Mouse (Mus musculus) fat pad, adult 2 months (tissue): Measurements from ENCODE around the gene Nipsnap3a.

Source experiments
- DNase-seq: peaks from one replicate; pipeline ENCODE4 v3.0.0-alpha.2; 2011; ENCODE audit warnings: low read depth, low spot score; ENCODE audit errors: extremely low read depth

The Nipsnap3a gene

GRCm38 (mm10) chr4:53046238-53047022 lies 57.4 kb downstream of the Nipsnap3a start:
- no peak for DNase-seq
